In genomic region chr3:99739654-99740053, GRCm38 (mm10) we compare ENCODE assay signal across 20 mouse cellular contexts.
DNase-seq lines count a peak whose midpoint lies in the region; ATAC-seq and TF ChIP-seq lines count a peak whose summit lies in the region.
"Had no signal": no experiment of that assay in that cellular context is flagged by ENCODE, and none has a peak within 500 bp of the region (broad histone marks: within the 10 kb centered on the region; RNA-seq: fewer than 3 reads in every experiment).

No protein-coding gene starts in this region.

- no peaks in the 10 kb centered on the region for H3K36me3 ChIP-seq in neural tube, embryonic 12.5 days
- no peaks in the 10 kb centered on the region for H3K36me3 ChIP-seq in limb, embryonic 10.5 days
- no peaks in the 10 kb centered on the region for H3K36me3 ChIP-seq in neural tube, embryonic 14.5 days (ENCODE audit: control insufficient read depth, insufficient read depth, low read length)
- no peaks in the 10 kb centered on the region for H3K36me3 ChIP-seq in midbrain, embryonic 15.5 days (replicated peaks)
- no peaks in the 10 kb centered on the region for H3K36me3 ChIP-seq in midbrain, embryonic 11.5 days (ENCODE audit: control insufficient read depth, insufficient read depth, low read length)
- H3K36me3 ChIP-seq: embryonic facial prominence, embryonic 15.5 days; forebrain, embryonic 10.5 days; heart, embryonic 12.5 days; hindbrain, embryonic 10.5 days had no signal

- intact Hi-C loops in gastrocnemius, adult 2 months (cut with DNase I) = loop anchor here (2.0 to 10.0 kb wide), 5 partner anchors 79 to 485 kb away; no protein-coding TSS in a partner anchor
- intact Hi-C loops in gastrocnemius, postnatal 36 days (cut with DNase I) = loop anchor here (5.0 to 10.0 kb wide), 2 partner anchors 83 to 505 kb away; no protein-coding TSS in a partner anchor

- no peak for DNase-seq in gastrocnemius, adult 2 months
- no peak for DNase-seq in gastrocnemius, postnatal 36 days
- DNase-seq in neural tube, embryonic 10.5 days (ENCODE audit: extremely low spot score, low spot score) = no peak
- peak; percentile 48 for DNase-seq in limb, embryonic 10.5 days (ENCODE audit: low spot score)
- DNase-seq in midbrain, embryonic 11.5 days (ENCODE audit: low spot score, missing footprints) = no peak
- DNase-seq: adrenal gland, postnatal 10 days; cerebellum, adult 11 months; cerebellum, adult 8-10 months; cerebellum, postnatal 14 days; gastrocnemius, postnatal 14 days had no signal

- no peaks in the 10 kb centered on the region for H3K27me3 ChIP-seq in neural tube, embryonic 12.5 days (replicated peaks)
- H3K27me3 ChIP-seq in limb, embryonic 10.5 days (ENCODE audit: low read depth, poor library complexity, severe bottlenecking) = no peaks in the 10 kb centered on the region
- H3K27me3 ChIP-seq in neural tube, embryonic 14.5 days (ENCODE audit: control insufficient read depth, insufficient read depth, low read length) = no peaks in the 10 kb centered on the region
- no peaks in the 10 kb centered on the region for H3K27me3 ChIP-seq in midbrain, embryonic 15.5 days (replicated peaks)
- no peaks in the 10 kb centered on the region for H3K27me3 ChIP-seq in midbrain, embryonic 11.5 days (ENCODE audit: control insufficient read depth, insufficient read depth, low read length)
- H3K27me3 ChIP-seq: embryonic facial prominence, embryonic 15.5 days; heart, embryonic 12.5 days had no signal

- no peaks in the 10 kb centered on the region for H3K9me3 ChIP-seq in neural tube, embryonic 12.5 days
- H3K9me3 ChIP-seq in limb, embryonic 10.5 days (replicated peaks) = no peaks in the 10 kb centered on the region
- no peaks in the 10 kb centered on the region for H3K9me3 ChIP-seq in neural tube, embryonic 14.5 days (ENCODE audit: control insufficient read depth, low read length)
- H3K9me3 ChIP-seq in midbrain, embryonic 15.5 days = no peaks in the 10 kb centered on the region
- no peaks in the 10 kb centered on the region for H3K9me3 ChIP-seq in midbrain, embryonic 11.5 days (ENCODE audit: control insufficient read depth, low read length)
- H3K9me3 ChIP-seq: embryonic facial prominence, embryonic 15.5 days; forebrain, embryonic 10.5 days; heart, embryonic 12.5 days; hindbrain, embryonic 10.5 days had no signal

- no peak overlapping the region for H3K4me3 ChIP-seq in gastrocnemius, adult 2 months
- no peak overlapping the region for H3K4me3 ChIP-seq in neural tube, embryonic 12.5 days
- no peak overlapping the region for H3K4me3 ChIP-seq in limb, embryonic 10.5 days
- H3K4me3 ChIP-seq in neural tube, embryonic 14.5 days (ENCODE audit: low read depth, low read length) = no peak overlapping the region
- no peak overlapping the region for H3K4me3 ChIP-seq in midbrain, embryonic 15.5 days
- H3K4me3 ChIP-seq in midbrain, embryonic 11.5 days (ENCODE audit: low read depth, low read length) = no peak overlapping the region
- H3K4me3 ChIP-seq: embryonic facial prominence, embryonic 15.5 days; erythroblast, embryonic 14.5 days; forebrain, embryonic 10.5 days; heart, embryonic 12.5 days; hindbrain, embryonic 10.5 days had no signal

- ATAC-seq in neural tube, embryonic 12.5 days (ENCODE audit: low FRiP score, low read depth) = peak; percentile 66; the same call in 1 of the 2 replicates
- peak; percentile 79; the same call in 1 of the 2 replicates for ATAC-seq in neural tube, embryonic 14.5 days (ENCODE audit: low read depth)
- ATAC-seq in midbrain, embryonic 15.5 days (replicated peaks) = no peak
- no peak for ATAC-seq in midbrain, embryonic 11.5 days (ENCODE audit: low FRiP score)
- ATAC-seq: forebrain, embryonic 14.5 days had no signal

- peak overlapping the region; percentile 87 for H3K27ac ChIP-seq in gastrocnemius, adult 2 months
- H3K27ac ChIP-seq in neural tube, embryonic 12.5 days = no peak overlapping the region
- no peak overlapping the region for H3K27ac ChIP-seq in limb, embryonic 10.5 days
- H3K27ac ChIP-seq in neural tube, embryonic 14.5 days (ENCODE audit: low read depth, low read length) = no peak overlapping the region
- H3K27ac ChIP-seq in midbrain, embryonic 15.5 days = no peak overlapping the region
- no peak overlapping the region for H3K27ac ChIP-seq in midbrain, embryonic 11.5 days (ENCODE audit: low read depth, low read length)
- H3K27ac ChIP-seq: embryonic facial prominence, embryonic 15.5 days; forebrain, embryonic 10.5 days; hindbrain, embryonic 10.5 days; hindbrain, embryonic 14.5 days had no signal

- no peaks in the 10 kb centered on the region for H3K4me1 ChIP-seq in neural tube, embryonic 12.5 days
- peaks cover 29% of the 10 kb centered on the region for H3K4me1 ChIP-seq in limb, embryonic 10.5 days
- H3K4me1 ChIP-seq in neural tube, embryonic 14.5 days (ENCODE audit: control insufficient read depth, insufficient read depth, low read length) = no peaks in the 10 kb centered on the region
- no peaks in the 10 kb centered on the region for H3K4me1 ChIP-seq in midbrain, embryonic 15.5 days
- no peaks in the 10 kb centered on the region for H3K4me1 ChIP-seq in midbrain, embryonic 11.5 days (ENCODE audit: control insufficient read depth, insufficient read depth, low read length)
- H3K4me1 ChIP-seq: embryonic facial prominence, embryonic 15.5 days; forebrain, embryonic 10.5 days; hindbrain, embryonic 10.5 days had no signal

- H3K9ac ChIP-seq in neural tube, embryonic 12.5 days = no peak overlapping the region
- no peak overlapping the region for H3K9ac ChIP-seq in neural tube, embryonic 14.5 days (replicated peaks; ENCODE audit: low read depth, low read length)
- H3K9ac ChIP-seq in midbrain, embryonic 15.5 days = no peak overlapping the region
- H3K9ac ChIP-seq in midbrain, embryonic 11.5 days (ENCODE audit: low read length) = no peak overlapping the region
- H3K9ac ChIP-seq: embryonic facial prominence, embryonic 15.5 days; heart, embryonic 12.5 days; hindbrain, embryonic 14.5 days had no signal

- 61% methylated on average over 7 of the region's 7 CpGs for WGBS in neural tube, embryonic 12.5 days
- 52% methylated on average over 7 of the region's 7 CpGs for WGBS in limb, embryonic 10.5 days
- 35% methylated on average over 7 of the region's 7 CpGs for WGBS in neural tube, embryonic 14.5 days
- WGBS in midbrain, embryonic 15.5 days = 86% methylated on average over 7 of the region's 7 CpGs
- 87% methylated on average over 7 of the region's 7 CpGs for WGBS in midbrain, embryonic 11.5 days

- no peak for TF ChIP-seq CTCF in gastrocnemius, adult 2 months (IDR thresholded peaks at IDR 0.05)

- no peak overlapping the region for H3K4me2 ChIP-seq in neural tube, embryonic 12.5 days (replicated peaks)
- no peak overlapping the region for H3K4me2 ChIP-seq in neural tube, embryonic 14.5 days (ENCODE audit: low read depth, low read length)
- H3K4me2 ChIP-seq in midbrain, embryonic 15.5 days = no peak overlapping the region
- no peak overlapping the region for H3K4me2 ChIP-seq in midbrain, embryonic 11.5 days
- H3K4me2 ChIP-seq: embryonic facial prominence, embryonic 15.5 days; heart, embryonic 12.5 days; hindbrain, embryonic 14.5 days had no signal

Comparison
In these comparisons a context has a peak if more than half of its experiments do, and no peak if none do; other contexts are left out.
1. ATAC-seq: peak in neural tube, embryonic 12.5 days (single experiment) and neural tube, embryonic 14.5 days (single experiment); none in midbrain, embryonic 15.5 days (single experiment) and midbrain, embryonic 11.5 days (single experiment).